Mouse (Mus musculus) liver, embryonic 13.5 days (tissue): ENCODE measurements around the gene Asap3. TPM values are rescaled to one million over a fixed set of nuclear protein-coding genes. Genes with fewer than 3 reads are reported as not detected.

Experiments
- ATAC-seq: fragments of 200-750 bp; cut with Nextera tagmentation; 2 replicates; pipeline ENCODE4 v1.8.0; 2017; ENCODE audit warnings: low read depth, mild to moderate bottlenecking, moderate number of reproducible peaks, moderate library complexity
- DNase-seq: peaks from one replicate; pipeline ENCODE4 v3.0.0; 2022
- H3K27ac ChIP-seq: fragments of 300-500 bp; sonication (generic); 2 replicates; pipeline ENCODE4 v1.5.1; 2015; ENCODE audit warnings: moderate library complexity, mild to moderate bottlenecking, inconsistent platforms
- H3K27me3 ChIP-seq: fragments of 300-500 bp; sonication (generic); 2 replicates; pipeline ENCODE4 v1.6.1; 2015; ENCODE audit warnings: mild to moderate bottlenecking, inconsistent platforms
- H3K36me3 ChIP-seq: fragments of 300-500 bp; sonication (generic); 2 replicates; pipeline ENCODE4 v1.6.1; 2015; ENCODE audit warnings: mild to moderate bottlenecking, inconsistent platforms
- H3K4me1 ChIP-seq: fragments of 300-500 bp; sonication (generic); replicated peaks from 2 replicates; pipeline ENCODE4 v1.6.1; 2015; ENCODE audit warnings: inconsistent platforms
- H3K4me2 ChIP-seq: fragments of 300-500 bp; sonication (generic); 2 replicates; pipeline ENCODE4 v1.6.1; 2015; ENCODE audit warnings: inconsistent platforms, mild to moderate bottlenecking, moderate library complexity
- H3K4me3 ChIP-seq: fragments of 300-500 bp; sonication (generic); replicated peaks from 2 replicates; pipeline ENCODE4 v1.5.1; 2015; ENCODE audit warnings: mild to moderate bottlenecking, inconsistent platforms
- H3K9ac ChIP-seq: fragments of 300-500 bp; sonication (generic); 2 replicates; pipeline ENCODE4 v1.6.1; 2015; ENCODE audit warnings: mild to moderate bottlenecking, inconsistent platforms
- H3K9me3 ChIP-seq: fragments of 300-500 bp; sonication (generic); replicated peaks from 2 replicates; pipeline ENCODE4 v1.6.1; 2016; ENCODE audit warnings: inconsistent platforms
- WGBS: fragments of 180-500 bp; shearing (Covaris S2); methylation state at CpG from one replicate; pipeline ENCODE4 v1.1.7; 2015; ENCODE audit not compliant: insufficient replicate concordance; 5-methylcytosine and 5-hydroxymethylcytosine counted together
- polyA plus RNA-seq: library from polyadenylated mRNA; unstranded; fragments of >200 nt; fragmentation: Nextera tagmentation; extraction: Ambion mirVana; gene quantifications from 2 replicates; pipeline ENCODE4 v1.2.1, GENCODE M21; 2015

Gene Asap3
- polyA plus RNA-seq = 1.1 and 1.4 TPM in 2 replicates

DNA sequence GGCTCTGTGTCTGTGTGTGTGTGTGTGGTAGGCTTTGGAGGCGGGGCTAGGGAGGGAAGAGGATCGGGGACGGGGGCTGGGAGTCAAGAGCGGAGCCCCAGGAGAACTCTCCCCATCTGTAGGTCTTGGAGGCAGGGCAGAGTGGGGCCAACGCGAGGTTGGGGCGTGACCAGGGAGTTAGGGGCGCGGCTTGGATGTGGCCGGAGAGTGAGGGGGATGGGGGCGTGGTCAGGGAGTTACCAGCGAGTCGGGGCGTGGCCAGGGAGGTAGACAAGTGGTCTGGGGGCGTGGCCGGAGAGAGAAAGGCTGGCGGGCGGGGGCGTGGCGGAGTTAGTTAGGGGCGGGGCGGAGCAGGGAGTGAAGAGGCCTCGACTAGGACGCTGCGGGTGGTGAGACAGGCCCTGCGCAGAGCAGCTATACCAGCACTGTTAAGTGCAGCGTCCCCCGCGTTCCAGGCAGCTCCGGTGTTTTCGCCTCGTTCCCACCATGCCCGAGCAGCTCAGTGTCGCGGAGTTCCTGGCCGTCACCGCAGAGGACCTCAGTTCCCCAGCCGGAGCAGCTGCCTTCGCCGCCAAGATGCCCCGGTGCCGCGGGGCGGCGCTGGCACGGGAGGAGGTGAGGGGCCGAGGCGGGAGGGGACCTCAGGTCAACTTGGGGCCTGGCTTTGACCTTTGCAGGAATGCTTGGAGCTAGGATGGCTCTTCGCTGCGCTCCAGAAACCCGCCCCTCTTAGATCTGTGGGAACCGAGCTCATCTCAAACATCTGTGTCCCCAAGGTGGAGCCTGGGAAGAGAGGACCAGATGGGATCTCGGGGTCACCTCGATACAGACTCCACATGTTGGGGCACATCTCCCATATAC, at the start of gene Asap3:
Asap3 (plus strand) TSS at position 333 of the 861 bp plus-strand sequence.
- WGBS = under 1% methylated on average over 54 of the region's 54 CpGs
- peak within 1 kb of the TSS; percentile 25 for H3K27ac ChIP-seq
- peaks cover 72% of the 10 kb centered on the region for H3K27me3 ChIP-seq
- ATAC-seq (peak; percentile 91), DNase-seq (peak; percentile 89)
- H3K9ac ChIP-seq = peak within 1 kb of the TSS; percentile 73
- H3K4me2 ChIP-seq = peak within 1 kb of the TSS; percentile 97
- no peaks in the 10 kb centered on the region for H3K36me3 ChIP-seq
- H3K4me1 ChIP-seq = peaks cover 40% of the 10 kb centered on the region
- peak within 1 kb of the TSS; percentile 64 for H3K4me3 ChIP-seq
- H3K9me3 ChIP-seq = no peaks in the 10 kb centered on the region

DNA sequence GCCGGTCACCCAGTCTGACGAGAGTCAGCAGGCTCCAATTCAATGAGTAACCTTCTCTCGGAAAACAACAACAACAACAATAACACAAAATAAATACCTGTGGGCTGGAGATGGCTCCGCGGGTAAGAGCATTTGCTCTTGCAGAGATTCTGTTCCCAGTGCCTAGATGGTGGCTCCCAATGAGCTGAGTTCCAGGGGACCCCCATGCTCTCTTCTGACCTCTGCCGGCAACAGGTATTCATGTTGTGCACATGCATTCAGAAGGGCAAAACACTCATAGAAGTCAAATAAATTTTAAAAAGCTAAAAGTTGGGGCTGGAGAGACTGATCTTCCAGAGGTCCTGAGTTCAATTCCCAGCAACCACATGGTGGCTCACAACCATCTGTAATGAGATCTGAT, 47.7 kb upstream of the Asap3 start:
- Histone ChIP-seq H3K9me3 (no peaks in the 10 kb centered on the region), H3K36me3 (no peaks in the 10 kb centered on the region), H3K9ac (no peak overlapping the region), H3K4me1 (peaks cover 16% of the 10 kb centered on the region), H3K4me2 (no peak overlapping the region), H3K4me3 (no peak overlapping the region), H3K27me3 (peaks cover 3% of the 10 kb centered on the region; the same call in 1 of the 2 replicates), H3K27ac (no peak overlapping the region)
- ATAC-seq (no peak), DNase-seq (no peak)
- WGBS = 66% methylated on average over 6 of the region's 6 CpGs

DNA sequence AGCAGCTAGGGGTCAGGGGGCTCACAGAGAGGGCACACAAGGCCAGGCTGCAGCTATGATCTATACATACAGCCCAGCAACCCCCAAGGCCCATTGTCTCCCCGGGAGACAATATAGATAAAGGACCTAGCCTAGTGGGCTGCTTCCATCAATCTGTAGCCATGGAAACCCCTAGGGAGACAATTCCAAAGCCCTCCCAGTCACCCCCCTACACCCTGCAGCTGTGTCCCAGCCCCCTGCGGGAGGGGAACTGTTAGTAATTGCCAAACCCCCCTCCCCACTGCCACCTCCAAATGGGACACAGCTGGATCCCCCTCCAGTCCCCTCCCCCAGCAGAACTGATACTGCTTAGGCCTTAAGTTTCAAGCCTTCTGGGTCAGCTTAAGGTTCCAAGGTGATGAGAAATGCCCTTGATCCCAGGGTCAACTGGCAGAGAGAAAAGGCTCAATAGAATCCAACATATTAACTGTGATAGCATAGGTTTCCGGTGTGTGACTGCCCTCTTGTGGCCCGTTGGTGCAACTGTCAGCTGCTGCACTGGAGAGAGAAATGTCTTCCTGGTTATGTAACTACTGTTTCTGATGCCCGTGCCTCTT, 46.3 kb upstream of the Asap3 start:
- peaks cover 3% of the 10 kb centered on the region; the same call in 1 of the 2 replicates for H3K27me3 ChIP-seq
- H3K36me3 ChIP-seq = no peaks in the 10 kb centered on the region
- no peak overlapping the region for H3K27ac ChIP-seq
- H3K4me3 ChIP-seq = no peak overlapping the region
- H3K9me3 ChIP-seq = no peaks in the 10 kb centered on the region
- 14% methylated on average over 5 of the region's 5 CpGs for WGBS
- ATAC-seq = 0 out of 2 replicates have a peak, but pooled peaks have one; percentile 31
- H3K4me1 ChIP-seq = peaks cover 19% of the 10 kb centered on the region
- no peak overlapping the region for H3K4me2 ChIP-seq
- H3K9ac ChIP-seq = no peak overlapping the region; the same call in 1 of the 2 replicates
- peak; percentile 64 for DNase-seq

GRCm38 (mm10) chr4:136163448-136163847, 42.7 kb upstream of the Asap3 start:
- no peak overlapping the region for H3K4me3 ChIP-seq
- no peak overlapping the region for H3K4me2 ChIP-seq
- ATAC-seq = peak; percentile 82
- no peaks in the 10 kb centered on the region for H3K36me3 ChIP-seq
- no peaks in the 10 kb centered on the region for H3K9me3 ChIP-seq
- 0 out of 2 replicates have a peak overlapping the region, but pooled peaks have one; percentile 30 for H3K9ac ChIP-seq
- H3K27me3 ChIP-seq = no peaks in the 10 kb centered on the region
- DNase-seq = peak; percentile 80
- peaks cover 24% of the 10 kb centered on the region for H3K4me1 ChIP-seq
- H3K27ac ChIP-seq = no peak overlapping the region
- WGBS = under 1% methylated on average over 11 of the region's 11 CpGs

DNA sequence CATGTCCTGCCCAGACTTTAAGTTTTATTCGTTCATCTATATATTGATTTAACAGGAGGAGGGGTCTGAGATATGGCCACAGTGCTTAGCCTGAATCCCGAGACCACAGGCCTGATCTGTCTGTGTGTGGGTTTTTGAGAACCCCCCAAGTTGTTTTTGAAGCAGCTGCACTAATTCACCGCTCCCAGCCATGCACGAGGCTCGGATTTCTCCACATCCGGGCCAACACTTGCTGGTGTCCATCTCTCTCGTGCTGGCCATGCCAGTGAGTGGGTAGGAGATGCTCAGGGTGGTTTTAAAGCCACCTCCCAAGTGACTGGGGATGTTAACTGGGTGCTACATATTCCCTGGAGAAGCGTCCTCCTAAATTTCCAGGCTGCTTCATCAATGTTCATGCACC, 41.2 kb upstream of the Asap3 start:
- Histone ChIP-seq H3K4me1 (peaks cover 19% of the 10 kb centered on the region), H3K4me2 (no peak overlapping the region), H3K36me3 (no peaks in the 10 kb centered on the region), H3K4me3 (no peak overlapping the region), H3K9me3 (no peaks in the 10 kb centered on the region), H3K27me3 (no peaks in the 10 kb centered on the region; the same call in 1 of the 2 replicates), H3K9ac (no peak overlapping the region), H3K27ac (no peak overlapping the region)
- WGBS = 77% methylated on average over 8 of the region's 8 CpGs
- ATAC-seq (no peak), DNase-seq (no peak)

- no peaks in the 10 kb centered on the region for H3K36me3 ChIP-seq
- H3K27ac ChIP-seq = no peak overlapping the region
- H3K4me3 ChIP-seq = no peak overlapping the region
- WGBS = 68% methylated on average over 3 of the region's 3 CpGs
- no peaks in the 10 kb centered on the region; the same call in 1 of the 2 replicates for H3K27me3 ChIP-seq
- no peak overlapping the region for H3K9ac ChIP-seq
- no peaks in the 10 kb centered on the region for H3K9me3 ChIP-seq
- DNase-seq = no peak
- H3K4me2 ChIP-seq = no peak overlapping the region
- H3K4me1 ChIP-seq = peaks cover 19% of the 10 kb centered on the region
- no peak for ATAC-seq
Observed at GRCm38 (mm10) chr4:136167701-136168100, 38.5 kb upstream of the Asap3 start.

GRCm38 (mm10) chr4:136170401-136170800, 35.8 kb upstream of the Asap3 start:
- peak overlapping the region; percentile 83; the same call in 1 of the 2 replicates for H3K9ac ChIP-seq
- no peak for ATAC-seq
- H3K27me3 ChIP-seq = no peaks in the 10 kb centered on the region; the same call in 1 of the 2 replicates
- H3K27ac ChIP-seq = peak overlapping the region; percentile 99
- no peak for DNase-seq
- H3K4me2 ChIP-seq = no peak overlapping the region
- no peak overlapping the region for H3K4me3 ChIP-seq
- WGBS = 78% methylated on average over 4 of the region's 4 CpGs
- H3K36me3 ChIP-seq = peaks cover 13% of the 10 kb centered on the region
- no peaks in the 10 kb centered on the region for H3K9me3 ChIP-seq
- H3K4me1 ChIP-seq = peaks cover 34% of the 10 kb centered on the region

DNA sequence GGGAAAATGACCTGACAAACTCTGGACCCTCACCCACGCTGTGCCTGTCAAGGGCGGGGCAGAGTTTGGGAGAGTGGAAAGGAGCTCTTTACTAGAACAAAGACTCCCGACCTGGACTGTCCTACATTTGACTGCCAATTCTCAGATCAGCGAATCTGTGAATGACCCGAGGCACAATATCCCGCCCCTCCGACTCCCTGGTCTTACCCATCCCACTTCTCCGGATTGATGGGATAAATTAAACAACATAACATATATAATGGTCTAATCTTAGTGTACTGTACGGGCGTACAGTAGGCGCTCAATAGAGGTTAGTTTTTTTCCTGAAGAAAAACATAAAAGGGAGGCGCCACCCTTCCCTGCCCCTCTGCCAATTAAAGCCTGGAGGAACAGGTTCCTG, 34.7 kb upstream of the Asap3 start:
- peak overlapping the region; percentile 99 for H3K27ac ChIP-seq

GRCm38 (mm10) chr4:136172011-136172541, 34.1 kb upstream of the Asap3 start, which contains the start of gene E2f2:
E2f2 (plus strand) TSS chr4:136172394.
- Histone ChIP-seq H3K4me1 (peaks cover 51% of the 10 kb centered on the region), H3K36me3 (peaks cover 29% of the 10 kb centered on the region), H3K27me3 (no peaks in the 10 kb centered on the region; the same call in 1 of the 2 replicates), H3K4me2 (peak within 1 kb of the TSS; percentile 94), H3K27ac (peak within 1 kb of the TSS; percentile 99), H3K9me3 (no peaks in the 10 kb centered on the region), H3K9ac (peak within 1 kb of the TSS; percentile 100), H3K4me3 (peak within 1 kb of the TSS; percentile 91)
- under 1% methylated on average over 35 of the region's 35 CpGs for WGBS
- DNase-seq = peak; percentile 67
- ATAC-seq = peak; percentile 44

More for the DNA sequence above, 34.7 kb upstream of the Asap3 start:
- H3K36me3 ChIP-seq = peaks cover 23% of the 10 kb centered on the region
- H3K27me3 ChIP-seq = no peaks in the 10 kb centered on the region; the same call in 1 of the 2 replicates
- peak overlapping the region; percentile 83 for H3K9ac ChIP-seq
- no peak for DNase-seq
- WGBS = 28% methylated on average over 12 of the region's 12 CpGs
- peak overlapping the region; percentile 94 for H3K4me2 ChIP-seq
- peak overlapping the region; percentile 91 for H3K4me3 ChIP-seq
- H3K9me3 ChIP-seq = no peaks in the 10 kb centered on the region
- peaks cover 45% of the 10 kb centered on the region for H3K4me1 ChIP-seq
- ATAC-seq = no peak

DNA sequence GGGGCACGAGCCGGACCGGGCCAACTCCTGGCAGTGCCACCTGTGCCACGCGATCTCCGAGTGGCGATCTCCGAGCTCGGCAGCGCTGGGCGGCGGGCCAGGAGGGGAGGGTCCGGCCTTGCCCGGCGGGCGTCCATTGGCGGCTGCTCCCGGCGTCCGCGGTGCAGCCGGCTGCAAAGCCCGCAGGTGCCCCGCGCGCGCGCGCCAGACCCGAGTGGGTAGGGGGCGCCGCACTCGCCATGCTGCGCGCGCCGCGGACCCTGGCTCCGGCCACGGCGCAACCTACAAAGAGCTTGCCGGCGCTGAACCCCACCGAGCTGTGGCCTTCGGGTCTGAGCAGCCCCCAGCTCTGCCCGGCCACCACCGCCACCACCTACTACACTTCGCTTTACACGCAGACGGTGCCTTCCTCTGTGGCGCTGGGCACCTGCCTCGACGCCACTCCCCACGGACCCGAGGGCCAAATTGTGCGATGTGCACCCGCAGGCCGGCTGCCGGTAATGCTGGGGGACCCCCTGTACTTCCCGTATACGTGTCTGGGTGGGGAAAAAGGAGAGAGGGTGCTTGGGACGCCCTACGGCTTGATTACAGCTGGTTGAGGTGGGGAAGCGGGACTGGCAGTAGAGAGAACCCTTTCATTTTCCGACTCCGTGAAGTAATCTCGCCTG, 33.5 kb upstream of the Asap3 start:
- DNase-seq (no peak), ATAC-seq (no peak)
- H3K4me2 ChIP-seq = peak overlapping the region; percentile 94
- peak overlapping the region; percentile 99 for H3K27ac ChIP-seq
- peak overlapping the region; percentile 91 for H3K4me3 ChIP-seq
- H3K4me1 ChIP-seq = peaks cover 57% of the 10 kb centered on the region
- H3K9ac ChIP-seq = peak overlapping the region; percentile 100
- no peaks in the 10 kb centered on the region for H3K9me3 ChIP-seq
- no peaks in the 10 kb centered on the region; the same call in 1 of the 2 replicates for H3K27me3 ChIP-seq
- H3K36me3 ChIP-seq = peaks cover 32% of the 10 kb centered on the region
- under 1% methylated on average over 63 of the region's 67 CpGs for WGBS
